Mouse (Mus musculus): Measurements from ENCODE around the gene Grb7. TPM values are rescaled to one million over a fixed set of nuclear protein-coding genes. Genes with fewer than 3 reads are reported as not detected.

The Grb7 gene
- not detected in 2 replicates for polyA plus RNA-seq (2012; ENCODE audit: insufficient read depth, low replicate concordance)

- H3K4me3 ChIP-seq (replicated peaks), result no peak within 1 kb of the TSS
- H3K4me1 ChIP-seq, result peaks cover 11% of the 10 kb centered on the region
- peaks cover 69% of the 10 kb centered on the region for H3K27me3 ChIP-seq (replicated peaks)
- peaks cover 14% of the 10 kb centered on the region for H3K9me3 ChIP-seq
- TF ChIP-seq FLI1 (IDR thresholded peaks at IDR 0.05; ENCODE audit: low read length), result no peak
- no peak for TF ChIP-seq GATA1 (IDR thresholded peaks at IDR 0.05; ENCODE audit: borderline replicate concordance, low read length)
- no peaks in the 10 kb centered on the region for H3K36me3 ChIP-seq (replicated peaks; ENCODE audit: low read length)
Measured at GRCm38 (mm10) chr11:98446213-98446561, at the start of gene Grb7. Gene Grb7, plus strand, starts transcription at chr11:98446394.

DNA sequence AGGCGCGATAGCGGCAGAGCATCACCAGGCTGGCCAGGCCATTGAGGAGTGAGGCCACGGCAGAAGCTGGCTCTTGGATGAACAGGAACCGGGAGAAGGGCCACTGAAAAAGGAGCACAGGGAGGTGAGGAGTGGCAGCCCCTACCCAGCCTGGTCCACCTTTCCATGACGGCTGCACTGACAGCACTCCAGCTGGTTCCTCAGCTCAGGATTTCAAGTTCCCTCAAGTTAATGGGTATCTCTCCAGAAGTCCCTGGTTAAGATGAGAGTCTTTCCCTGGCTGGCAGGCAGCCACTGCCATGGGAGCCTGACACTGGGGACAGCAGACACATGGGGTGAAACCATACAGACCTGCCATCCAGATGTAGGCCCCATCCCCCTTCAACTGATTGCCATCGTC lies 48.2 kb upstream of the Grb7 start:
- Histone ChIP-seq H3K4me1 (peaks cover 43% of the 10 kb centered on the region), H3K9me3 (no peaks in the 10 kb centered on the region), H3K27me3 (replicated peaks) (peaks cover 30% of the 10 kb centered on the region), H3K4me3 (replicated peaks) (no peak overlapping the region), H3K36me3 (replicated peaks; ENCODE audit: low read length) (no peaks in the 10 kb centered on the region)
- TF ChIP-seq FLI1 (IDR thresholded peaks at IDR 0.05; ENCODE audit: low read length), result no peak
- no peak for TF ChIP-seq GATA1 (IDR thresholded peaks at IDR 0.05; ENCODE audit: borderline replicate concordance, low read length)

- Histone ChIP-seq H3K36me3 (replicated peaks; ENCODE audit: low read length) (no peaks in the 10 kb centered on the region), H3K9me3 (no peaks in the 10 kb centered on the region), H3K4me3 (replicated peaks) (peak within 1 kb of the TSS; percentile 96), H3K27me3 (replicated peaks) (peaks cover 24% of the 10 kb centered on the region), H3K4me1 (peaks cover 20% of the 10 kb centered on the region)
- TF ChIP-seq FLI1 (IDR thresholded peaks at IDR 0.05; ENCODE audit: low read length), result peak; percentile 46; the same call in 1 of the 2 replicates
- no peak for TF ChIP-seq GATA1 (IDR thresholded peaks at IDR 0.05; ENCODE audit: borderline replicate concordance, low read length)
Measured at GRCm38 (mm10) chr11:98400161-98400726, 46.0 kb upstream of the Grb7 start, which contains the start of gene Pgap3. Gene Pgap3, minus strand, starts transcription at chr11:98400490.

GRCm38 (mm10) chr11:98400816-98401215 lies 45.4 kb upstream of the Grb7 start:
- TF ChIP-seq GATA1 (IDR thresholded peaks at IDR 0.05; ENCODE audit: borderline replicate concordance, low read length) (no peak), FLI1 (IDR thresholded peaks at IDR 0.05; ENCODE audit: low read length) (no peak)
- no peaks in the 10 kb centered on the region for H3K36me3 ChIP-seq (replicated peaks; ENCODE audit: low read length)
- peaks cover 18% of the 10 kb centered on the region for H3K4me1 ChIP-seq
- peak overlapping the region; percentile 96 for H3K4me3 ChIP-seq (replicated peaks)
- no peaks in the 10 kb centered on the region for H3K9me3 ChIP-seq
- H3K27me3 ChIP-seq (replicated peaks), result peaks cover 23% of the 10 kb centered on the region

DNA sequence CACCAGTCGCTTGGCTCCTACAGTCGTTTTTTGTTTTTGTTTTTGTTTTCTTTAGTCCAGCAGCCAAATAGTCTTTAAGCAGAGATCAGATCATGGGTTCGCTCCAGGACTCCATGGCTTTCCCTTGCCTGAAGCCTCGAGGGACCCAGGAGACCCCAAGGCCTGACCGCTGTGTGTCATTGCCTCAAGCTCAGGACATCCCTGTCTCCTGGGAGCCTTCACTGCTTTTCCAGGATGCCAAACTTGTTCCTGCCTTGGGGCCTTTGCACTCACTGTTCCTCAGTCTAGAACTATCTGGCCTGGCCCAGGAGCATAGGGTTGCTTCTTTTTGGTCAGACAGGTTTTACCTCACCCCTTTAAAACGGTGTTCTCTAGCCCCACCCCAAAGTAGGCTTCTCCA lies 39.6 kb upstream of the Grb7 start:
- H3K9me3 ChIP-seq, result no peaks in the 10 kb centered on the region
- peaks cover 59% of the 10 kb centered on the region for H3K27me3 ChIP-seq (replicated peaks)

DNA sequence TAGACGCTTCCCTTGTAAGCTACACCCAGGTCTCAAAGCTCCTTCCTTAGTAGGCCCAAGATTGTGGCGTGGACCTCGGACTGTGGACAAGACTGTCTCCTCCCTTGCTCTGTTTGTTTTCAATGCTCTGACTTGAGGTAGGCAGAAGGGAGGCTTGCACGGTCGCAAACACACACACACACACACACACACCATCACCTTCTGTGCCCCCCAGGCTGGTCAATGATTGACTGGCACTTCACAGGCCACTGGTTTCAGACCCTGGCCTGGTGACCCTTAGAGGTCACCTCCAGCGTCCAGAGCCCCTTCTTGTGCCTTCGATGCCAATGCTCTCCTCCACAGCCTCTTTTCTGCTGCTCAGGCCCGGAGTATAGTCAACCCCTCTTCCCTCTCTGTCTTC lies 37.3 kb upstream of the Grb7 start:
- H3K9me3 ChIP-seq, result no peaks in the 10 kb centered on the region
- peaks cover 74% of the 10 kb centered on the region for H3K27me3 ChIP-seq (replicated peaks)
- no peaks in the 10 kb centered on the region for H3K36me3 ChIP-seq (replicated peaks; ENCODE audit: low read length)
- no peak overlapping the region for H3K4me3 ChIP-seq (replicated peaks)
- peaks cover 18% of the 10 kb centered on the region for H3K4me1 ChIP-seq
- TF ChIP-seq FLI1 (IDR thresholded peaks at IDR 0.05; ENCODE audit: low read length) (no peak), GATA1 (IDR thresholded peaks at IDR 0.05; ENCODE audit: borderline replicate concordance, low read length) (no peak)

More for the DNA sequence above, 39.6 kb upstream of the Grb7 start:
- no peaks in the 10 kb centered on the region for H3K36me3 ChIP-seq (replicated peaks; ENCODE audit: low read length)
- H3K4me3 ChIP-seq (replicated peaks), result no peak overlapping the region
- no peak for TF ChIP-seq GATA1 (IDR thresholded peaks at IDR 0.05; ENCODE audit: borderline replicate concordance, low read length)
- TF ChIP-seq FLI1 (IDR thresholded peaks at IDR 0.05; ENCODE audit: low read length), result no peak
- no peaks in the 10 kb centered on the region for H3K4me1 ChIP-seq

DNA sequence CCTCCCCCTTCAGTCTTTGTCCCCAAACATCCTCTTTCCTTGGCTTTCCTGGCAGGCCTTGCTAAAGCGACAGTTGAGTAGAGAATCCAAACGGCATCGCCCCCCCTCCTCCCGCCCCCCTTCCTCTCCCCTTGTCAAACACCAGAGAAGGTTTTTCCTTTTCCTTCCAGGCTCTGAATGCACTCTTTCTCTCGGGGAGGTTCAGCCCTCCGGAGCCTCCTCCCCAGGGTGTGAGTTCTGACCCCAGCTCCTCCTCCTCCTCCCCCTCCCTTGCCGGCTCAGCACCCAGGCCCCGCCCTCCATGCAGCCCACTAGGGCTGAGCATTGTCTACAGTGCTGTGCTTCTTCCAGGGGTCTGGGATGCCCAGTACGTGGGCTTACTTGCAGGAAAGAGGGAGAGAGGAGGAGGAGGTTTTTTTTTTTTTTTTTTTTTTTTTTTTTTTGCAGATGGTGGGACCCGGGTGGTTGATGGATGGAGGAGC lies 36.8 kb upstream of the Grb7 start:
- peaks cover 77% of the 10 kb centered on the region for H3K27me3 ChIP-seq (replicated peaks)
- no peak for TF ChIP-seq GATA1 (IDR thresholded peaks at IDR 0.05; ENCODE audit: borderline replicate concordance, low read length)
- no peak for TF ChIP-seq FLI1 (IDR thresholded peaks at IDR 0.05; ENCODE audit: low read length)
- no peak overlapping the region for H3K4me3 ChIP-seq (replicated peaks)
- H3K4me1 ChIP-seq, result peaks cover 23% of the 10 kb centered on the region
- H3K9me3 ChIP-seq, result no peaks in the 10 kb centered on the region
- no peaks in the 10 kb centered on the region for H3K36me3 ChIP-seq (replicated peaks; ENCODE audit: low read length)

GRCm38 (mm10) chr11:98412273-98412796 lies 33.9 kb upstream of the Grb7 start, which contains the start of gene Erbb2:
Gene Erbb2, plus strand, starts transcription at chr11:98412470.
- Histone ChIP-seq H3K4me1 (peaks cover 23% of the 10 kb centered on the region), H3K36me3 (replicated peaks; ENCODE audit: low read length) (no peaks in the 10 kb centered on the region), H3K4me3 (replicated peaks) (peak within 1 kb of the TSS; percentile 70), H3K27me3 (replicated peaks) (peaks cover 91% of the 10 kb centered on the region), H3K9me3 (no peaks in the 10 kb centered on the region)
- TF ChIP-seq GATA1 (IDR thresholded peaks at IDR 0.05; ENCODE audit: borderline replicate concordance, low read length), result no peak
- TF ChIP-seq FLI1 (IDR thresholded peaks at IDR 0.05; ENCODE audit: low read length), result no peak

- H3K4me3 ChIP-seq (replicated peaks), result peak overlapping the region; percentile 70
- H3K4me1 ChIP-seq, result peaks cover 23% of the 10 kb centered on the region
- peaks cover 91% of the 10 kb centered on the region for H3K27me3 ChIP-seq (replicated peaks)
- no peaks in the 10 kb centered on the region for H3K9me3 ChIP-seq
- TF ChIP-seq FLI1 (IDR thresholded peaks at IDR 0.05; ENCODE audit: low read length) (no peak), GATA1 (IDR thresholded peaks at IDR 0.05; ENCODE audit: borderline replicate concordance, low read length) (no peak)
- H3K36me3 ChIP-seq (replicated peaks; ENCODE audit: low read length), result no peaks in the 10 kb centered on the region
Measured at GRCm38 (mm10) chr11:98412797-98413301, 33.3 kb upstream of the Grb7 start.

- Histone ChIP-seq H3K4me1 (peaks cover 23% of the 10 kb centered on the region), H3K9me3 (no peaks in the 10 kb centered on the region), H3K27me3 (replicated peaks) (peaks cover 95% of the 10 kb centered on the region), H3K36me3 (replicated peaks; ENCODE audit: low read length) (no peaks in the 10 kb centered on the region), H3K4me3 (replicated peaks) (no peak overlapping the region)
- no peak for TF ChIP-seq FLI1 (IDR thresholded peaks at IDR 0.05; ENCODE audit: low read length)
- no peak for TF ChIP-seq GATA1 (IDR thresholded peaks at IDR 0.05; ENCODE audit: borderline replicate concordance, low read length)
Measured at GRCm38 (mm10) chr11:98413731-98414130, 32.5 kb upstream of the Grb7 start.

Data from megakaryocyte, embryonic 14.5 days (primary cell).